Mouse (Mus musculus) brain, embryonic 14.5 days (tissue): ENCODE measurements around the gene Smarcd2. TPM values are rescaled to one million over a fixed set of nuclear protein-coding genes. Genes with fewer than 3 reads are reported as not detected.

Source experiments
- DNase-seq: peaks from one replicate; pipeline ENCODE4 v3.0.0-alpha.2; 2011; ENCODE audit warnings: low read depth
- CTCF ChIP-seq: fragments of 200-500 bp; IDR thresholded peaks from 2 replicates; pipeline ENCODE4 v1.5.1; 2012; ENCODE audit warnings: inconsistent platforms, mild to moderate bottlenecking, moderate library complexity, borderline replicate concordance; ENCODE audit not compliant: insufficient read depth, insufficient read length; ENCODE audit errors: extremely low read depth
- POLR2A ChIP-seq: fragments of 200-500 bp; IDR thresholded peaks from 2 replicates; pipeline ENCODE4 v1.6.1; 2012; ENCODE audit warnings: mild to moderate bottlenecking, inconsistent platforms, borderline replicate concordance; ENCODE audit not compliant: poor library complexity, insufficient read depth, insufficient read length, severe bottlenecking; ENCODE audit errors: extremely low read depth
- polyA plus RNA-seq: library from polyadenylated mRNA; depleted of rRNA; stranded (reverse); fragments of >200 nt; gene quantifications from 2 replicates; pipeline ENCODE4 v1.2.3, GENCODE M21; 2012

Smarcd2 gene
- polyA plus RNA-seq, 1 experiment: 37.3 TPM

- no peak for DNase-seq
- no peak for TF ChIP-seq CTCF
- no peak for TF ChIP-seq POLR2A
These were observed 32.7 kb upstream of the Smarcd2 start for GRCm38 (mm10) chr11:106305348-106306064.

DNA sequence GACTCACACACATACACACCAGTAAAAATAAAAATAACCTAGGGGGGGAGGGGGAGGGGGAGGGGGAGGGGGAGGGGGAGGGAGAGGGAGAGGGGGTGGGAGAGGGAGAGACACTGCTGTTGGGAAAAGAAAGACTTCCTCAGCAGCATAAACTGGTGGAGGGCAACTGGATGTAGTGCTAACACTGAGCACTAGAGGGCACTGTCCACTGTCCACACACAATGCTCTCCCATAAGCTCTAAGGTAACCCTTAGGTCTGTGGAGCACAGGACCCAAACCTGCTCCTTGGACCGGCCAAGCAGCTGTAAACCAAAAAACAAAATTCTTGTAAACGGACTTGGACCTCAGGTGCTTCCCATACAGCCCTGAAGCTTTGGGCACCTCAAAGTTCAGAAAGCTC is 29.9 kb upstream of the Smarcd2 start:
- TF ChIP-seq CTCF (peak; percentile 81), POLR2A (no peak)
- peak; percentile 72 for DNase-seq

GRCm38 (mm10) chr11:106301765-106302164 is 29.0 kb upstream of the Smarcd2 start, which contains the start of gene Gh:
Gene Gh, minus strand, starts transcription at chr11:106301865.
- no peak for DNase-seq
- no peak for TF ChIP-seq CTCF
- TF ChIP-seq POLR2A: no peak

DNA sequence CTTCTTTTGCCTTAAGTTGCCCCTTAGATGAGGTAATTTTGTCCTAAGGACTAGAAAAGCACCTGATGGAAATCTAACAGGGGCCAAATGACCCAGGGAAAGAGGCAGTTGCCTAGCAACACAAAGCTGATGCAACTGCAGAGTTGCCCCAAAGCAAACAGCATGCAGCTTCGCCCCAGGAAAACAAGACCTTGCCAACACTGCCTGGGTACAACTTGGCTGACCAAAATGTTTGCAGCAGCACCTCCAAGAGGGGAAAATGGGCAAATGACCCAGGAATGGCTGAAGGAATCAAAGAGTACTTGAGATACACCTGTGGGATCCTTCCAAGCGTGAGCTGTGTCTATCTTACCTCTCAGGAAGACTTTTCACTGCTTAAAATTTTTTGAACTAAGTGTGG is 19.1 kb upstream of the Smarcd2 start:
- TF ChIP-seq POLR2A (no peak), CTCF (no peak)
- no peak for DNase-seq

- no peak for DNase-seq
- TF ChIP-seq POLR2A: no peak
- TF ChIP-seq CTCF: no peak
These were observed 17.6 kb upstream of the Smarcd2 start for GRCm38 (mm10) chr11:106290376-106290775.

DNA sequence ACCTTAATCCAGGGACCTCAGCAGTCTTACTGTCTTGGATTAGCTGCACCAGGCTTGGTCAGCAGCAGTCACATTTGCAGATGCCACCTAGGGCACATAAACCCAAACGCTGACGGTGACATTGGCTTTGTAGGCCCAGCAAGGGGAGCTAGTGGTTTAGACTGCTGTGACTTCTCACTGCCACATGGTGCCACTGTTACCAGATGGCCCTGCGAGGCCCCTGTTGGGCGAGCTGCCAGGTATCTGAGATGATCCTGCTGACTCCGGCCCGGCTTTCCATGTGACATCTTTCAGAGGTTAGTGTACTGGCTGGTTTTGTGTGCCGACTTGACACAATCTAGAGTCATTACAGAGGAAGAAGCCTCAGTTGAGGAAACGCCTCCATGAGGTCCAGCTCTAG is 16.6 kb upstream of the Smarcd2 start:
- TF ChIP-seq CTCF (peak; percentile 17; the same call in 1 of the 2 replicates), POLR2A (no peak)
- DNase-seq: peak; percentile 57

- peak; percentile 54 for DNase-seq
- TF ChIP-seq POLR2A (no peak), CTCF (no peak)
These were observed 14.2 kb upstream of the Smarcd2 start for GRCm38 (mm10) chr11:106286987-106287386.

GRCm38 (mm10) chr11:106286206-106286605 is 13.4 kb upstream of the Smarcd2 start:
- TF ChIP-seq POLR2A: no peak
- TF ChIP-seq CTCF: no peak
- DNase-seq: no peak

DNA sequence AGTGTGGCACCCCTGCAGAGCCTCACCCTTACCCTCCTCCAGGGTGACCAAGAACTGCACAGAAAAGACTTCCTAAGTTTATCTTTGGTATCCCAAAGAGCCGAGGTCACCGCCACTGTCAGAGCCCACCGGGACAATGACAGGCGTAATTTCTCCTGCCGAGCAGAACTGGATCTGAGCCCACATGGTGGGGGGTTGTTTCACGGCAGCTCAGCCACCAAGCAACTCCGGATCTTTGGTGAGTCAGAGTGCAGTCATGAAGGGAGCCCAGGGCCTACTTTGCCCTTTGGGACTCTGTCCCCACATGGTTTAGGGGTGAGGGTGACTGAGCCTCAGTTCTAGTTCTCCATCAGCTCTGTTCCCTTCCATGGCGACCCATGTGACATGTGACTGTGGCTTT is 11.4 kb upstream of the Smarcd2 start:
- DNase-seq: no peak
- TF ChIP-seq CTCF: no peak
- no peak for TF ChIP-seq POLR2A

DNA sequence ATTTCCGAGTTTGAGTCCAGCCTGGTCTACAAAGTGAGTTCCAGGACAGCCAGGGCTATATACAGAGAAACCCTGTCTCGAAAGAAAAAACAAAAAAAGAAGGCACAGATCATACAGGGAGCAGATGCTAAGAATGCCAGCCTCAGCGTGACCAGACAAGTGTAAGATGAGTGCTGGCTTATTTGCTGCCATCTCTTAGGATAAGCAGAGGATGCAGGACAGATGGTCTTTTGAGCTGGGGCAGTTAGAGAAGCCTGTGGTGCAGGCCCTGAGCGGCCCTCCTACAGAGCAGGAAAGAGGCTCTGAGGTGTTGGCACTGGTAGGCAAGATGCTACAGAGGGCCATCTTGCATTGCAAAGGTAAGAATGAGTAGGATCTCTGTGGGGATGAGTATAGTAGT is 10.6 kb upstream of the Smarcd2 start:
- TF ChIP-seq POLR2A (no peak), CTCF (no peak)

GRCm38 (mm10) chr11:106282452-106282851 is 9.7 kb upstream of the Smarcd2 start:
- no peak for DNase-seq
- TF ChIP-seq CTCF (no peak), POLR2A (no peak)

More for the DNA sequence above, 10.6 kb upstream of the Smarcd2 start:
- no peak for DNase-seq

- DNase-seq: peak; percentile 98
- TF ChIP-seq CTCF (peak; percentile 79), POLR2A (no peak)
These were observed 3.7 kb upstream of the Smarcd2 start, which contains the start of gene Tcam1 for GRCm38 (mm10) chr11:106276454-106276853. Gene Tcam1, plus strand, starts transcription at chr11:106276672.

DNA sequence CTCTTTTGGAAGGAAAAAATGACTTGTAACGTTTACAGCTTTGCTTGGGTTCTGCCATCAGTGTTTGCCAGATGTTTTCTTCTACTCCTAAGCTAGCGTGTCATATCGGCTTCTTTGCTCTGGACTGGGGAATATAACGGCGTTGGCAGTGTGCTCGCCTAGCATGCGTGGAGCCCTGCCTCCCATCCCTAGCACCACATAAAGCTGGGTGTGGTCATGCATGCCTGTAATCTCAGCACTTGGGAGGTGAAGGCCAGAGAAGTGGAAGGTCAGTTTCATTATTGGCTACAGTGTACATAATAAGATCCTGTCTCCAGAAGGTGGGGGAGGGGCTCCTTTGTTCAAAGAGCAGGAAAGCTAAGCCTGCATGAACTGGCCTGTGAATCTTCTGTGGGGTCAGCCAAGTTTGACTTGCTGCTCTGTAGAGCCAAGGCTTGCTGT is 2.2 kb upstream of the Smarcd2 start:
- DNase-seq: peak; percentile 13

GRCm38 (mm10) chr11:106274374-106274773 is 1.6 kb upstream of the Smarcd2 start:
- no peak for TF ChIP-seq CTCF
- TF ChIP-seq POLR2A: no peak
- no peak for DNase-seq

More for the DNA sequence above, 2.2 kb upstream of the Smarcd2 start:
- TF ChIP-seq POLR2A (no peak), CTCF (no peak)
